Mouse (Mus musculus): Measurements from ENCODE around the gene Ankrd13d.

Ankrd13d gene

DNA sequence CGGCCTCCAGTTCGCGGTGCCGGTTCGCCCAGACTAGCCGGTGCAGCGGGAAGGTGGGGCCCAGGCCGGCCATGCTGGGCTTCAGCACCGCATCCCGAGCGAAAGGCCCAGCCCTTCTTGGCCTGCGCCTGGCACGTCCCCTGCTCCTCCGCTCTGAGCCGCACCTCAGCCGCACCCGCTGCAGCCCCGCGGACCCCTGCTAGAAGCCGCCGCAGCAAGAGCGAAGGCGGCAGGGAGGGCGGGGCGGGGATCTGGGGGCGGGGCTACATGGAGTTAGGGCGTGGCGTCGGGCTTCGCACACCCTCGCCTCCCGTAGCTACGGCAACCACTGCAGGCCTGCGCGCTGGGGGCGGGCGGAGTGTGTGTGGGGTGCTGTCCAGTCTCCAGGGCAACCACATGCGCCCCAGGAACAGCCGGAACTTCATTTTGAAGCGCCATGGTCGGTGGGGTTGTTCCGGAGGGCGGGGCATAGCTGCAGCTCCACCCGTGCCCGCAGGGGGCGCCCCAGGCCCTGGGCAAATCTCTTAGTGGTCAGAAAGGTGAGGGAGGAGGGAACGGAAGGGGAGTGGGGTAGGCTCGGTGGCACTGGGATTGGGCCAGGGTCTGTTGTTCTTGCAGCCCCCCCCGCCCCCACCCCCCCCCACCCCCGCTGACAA is at the start of gene Ankrd13d:
TSS of gene Ankrd13d (minus strand) at position 240 of the 656 bp plus-strand sequence.
- DNase-seq (ENCODE audit: low spot score): peak; percentile 79

DNA sequence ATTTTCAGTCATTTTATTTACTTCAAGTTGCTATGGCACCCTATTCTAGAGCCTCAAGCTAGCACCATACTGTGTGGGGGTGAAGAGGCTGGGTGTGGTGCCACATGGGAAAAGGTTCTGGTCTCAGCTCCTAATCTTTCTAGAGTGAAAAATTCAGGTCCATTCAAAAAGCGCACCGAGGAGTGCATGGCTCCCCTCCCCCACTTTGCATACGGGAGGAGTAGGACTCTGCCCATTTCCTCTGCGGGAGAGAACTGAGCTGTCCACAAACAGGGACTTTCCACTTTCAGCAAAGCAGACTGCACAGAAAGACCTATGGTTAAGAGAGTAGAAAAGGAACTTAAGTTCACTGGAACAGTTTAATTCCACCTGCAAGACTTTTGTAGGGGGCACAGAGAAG is 49.7 kb upstream of the Ankrd13d start:
- DNase-seq (ENCODE audit: low spot score): no peak

DNA sequence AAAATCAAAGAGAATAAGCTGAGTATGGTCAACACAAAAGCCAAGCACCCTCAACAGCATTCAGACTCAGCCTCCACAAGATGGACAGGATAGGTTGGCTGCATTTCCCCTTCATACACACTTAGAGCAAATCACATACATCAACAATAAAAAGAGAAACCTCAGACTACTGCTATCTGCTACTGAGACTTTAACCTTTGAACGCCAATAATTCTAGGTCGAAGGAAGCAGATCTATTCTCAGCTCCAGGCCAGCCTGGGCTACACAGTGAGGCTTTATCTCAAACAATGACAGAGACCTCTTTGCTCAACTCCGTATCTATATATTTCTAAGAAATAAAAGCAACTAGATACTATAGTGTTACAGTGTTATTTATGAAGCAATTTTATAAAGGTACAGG is 48.3 kb upstream of the Ankrd13d start:
- DNase-seq (ENCODE audit: low spot score): no peak

DNA sequence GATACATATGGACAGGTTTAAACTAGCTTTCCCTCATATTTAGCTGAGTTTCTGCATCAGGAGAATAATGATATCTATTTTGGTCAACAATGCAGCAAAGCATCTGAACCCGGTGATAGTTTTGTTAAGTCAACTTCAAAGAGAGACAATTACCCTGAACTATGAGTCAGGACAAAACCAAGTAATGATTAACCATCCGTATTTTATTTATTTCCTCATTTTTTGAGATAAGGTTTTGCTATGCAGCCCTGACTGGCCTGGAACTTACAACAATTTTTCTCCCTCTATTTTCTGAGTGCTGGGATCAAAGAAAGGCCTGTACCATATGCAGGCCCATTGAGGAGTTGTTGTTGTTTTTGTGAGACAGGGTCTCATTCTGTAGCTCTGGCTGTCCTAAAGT is 47.7 kb upstream of the Ankrd13d start:
- no peak for DNase-seq (ENCODE audit: low spot score)

DNA sequence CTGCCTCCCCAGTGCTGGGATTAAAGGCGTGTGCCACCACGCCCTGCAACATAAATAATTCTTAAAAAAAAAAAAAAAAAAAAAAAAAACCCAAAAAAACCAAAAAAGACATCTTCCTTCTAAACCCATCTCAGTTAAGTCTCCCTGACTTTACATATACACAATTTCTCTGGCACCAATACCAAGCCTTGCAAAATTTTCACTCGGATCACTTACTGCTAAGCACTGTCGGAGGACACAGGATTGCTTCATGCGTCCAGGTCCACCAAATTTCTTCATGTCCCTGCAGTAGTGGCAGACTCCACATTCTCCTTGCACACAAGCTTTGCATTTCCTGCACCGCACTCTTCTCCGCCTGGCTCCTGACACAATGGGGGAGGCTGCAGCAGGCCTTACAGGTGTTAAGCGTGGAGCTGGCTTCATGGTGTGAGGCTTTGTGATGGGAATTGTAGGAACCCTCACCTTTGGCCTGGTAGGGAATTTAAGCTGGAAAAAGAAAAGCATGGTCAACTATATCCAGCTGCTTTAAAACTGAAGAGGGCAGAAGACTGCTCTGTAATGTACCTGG is 45.9 kb upstream of the Ankrd13d start:
- no peak for DNase-seq (ENCODE audit: low spot score)

DNA sequence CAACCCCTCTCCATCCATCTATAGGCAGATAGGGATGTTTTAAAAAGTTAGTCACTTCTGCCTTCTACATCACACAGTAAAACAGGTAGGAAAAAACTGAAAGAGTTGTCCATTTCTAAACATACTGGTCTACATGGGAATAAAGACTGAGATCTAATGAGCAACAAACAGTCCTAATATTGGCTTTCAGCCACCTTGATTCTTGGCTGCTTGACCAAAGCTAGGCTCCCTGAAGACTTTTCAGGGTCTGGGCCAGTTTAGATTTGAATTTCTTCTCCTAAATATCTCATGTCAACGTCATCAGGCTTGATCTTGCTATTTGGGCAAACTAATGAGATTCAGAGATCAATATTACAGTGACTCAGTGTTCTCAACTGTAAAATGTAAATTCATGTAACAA is 43.9 kb upstream of the Ankrd13d start:
- DNase-seq (ENCODE audit: low spot score): no peak

DNA sequence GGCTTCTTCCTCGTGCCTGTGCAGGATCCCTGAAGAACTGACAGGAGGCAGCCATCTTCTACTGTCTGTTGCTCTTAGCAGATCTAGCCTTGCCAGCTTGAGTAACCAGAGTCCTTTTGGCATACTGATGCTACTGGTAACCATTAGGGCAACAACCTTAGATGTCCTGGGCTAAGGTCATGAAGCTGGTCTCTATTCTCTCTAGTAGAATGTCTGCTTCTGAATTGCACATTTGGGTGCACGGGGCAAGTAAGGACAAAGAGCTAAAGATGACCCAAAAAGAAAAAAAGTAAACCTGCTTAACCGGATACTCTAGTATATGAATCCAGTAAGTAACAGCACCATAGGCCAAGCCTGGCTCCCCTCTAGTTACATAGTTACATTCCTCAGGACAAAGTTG is 43.2 kb upstream of the Ankrd13d start:
- no peak for DNase-seq (ENCODE audit: low spot score)

DNA sequence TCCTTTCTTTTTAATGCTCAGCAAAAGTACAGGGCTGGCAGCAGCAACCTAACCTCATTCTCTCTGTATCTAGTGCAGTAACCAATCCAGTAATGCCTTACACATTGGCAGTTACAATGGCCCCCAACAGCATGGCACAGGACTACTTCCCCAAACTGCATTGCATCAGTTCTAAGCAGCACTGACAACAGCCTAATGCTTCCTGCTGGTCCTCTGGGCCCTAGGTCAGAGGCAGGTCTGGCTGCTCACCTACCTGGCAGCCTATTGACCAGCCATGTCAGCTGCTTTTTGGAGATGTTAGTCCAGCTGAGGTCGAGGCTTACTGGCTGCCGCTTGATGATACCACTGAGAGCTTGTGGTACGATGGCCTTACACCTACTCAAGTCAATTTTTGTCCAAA is 39.2 kb upstream of the Ankrd13d start:
- no peak for DNase-seq (ENCODE audit: low spot score)

DNA sequence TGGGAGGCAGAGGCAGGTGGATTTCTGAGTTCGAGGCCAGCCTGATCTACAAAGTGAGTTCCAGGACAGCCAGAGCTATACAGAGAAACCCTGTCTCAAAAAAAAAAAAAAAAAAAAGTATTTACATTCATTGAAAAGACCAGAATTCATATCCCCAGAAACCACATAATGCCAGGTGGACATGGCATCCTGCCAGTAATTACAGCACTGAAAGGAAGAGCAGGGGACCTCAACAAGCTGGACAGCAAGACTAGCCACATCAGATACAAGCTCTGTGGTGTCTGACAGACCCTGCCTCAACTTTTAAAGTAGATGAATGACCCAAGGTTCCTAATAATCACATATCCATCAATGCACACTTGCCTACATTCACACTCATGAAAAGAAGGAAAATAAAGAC is 38.7 kb upstream of the Ankrd13d start:
- DNase-seq (ENCODE audit: low spot score): no peak

DNA sequence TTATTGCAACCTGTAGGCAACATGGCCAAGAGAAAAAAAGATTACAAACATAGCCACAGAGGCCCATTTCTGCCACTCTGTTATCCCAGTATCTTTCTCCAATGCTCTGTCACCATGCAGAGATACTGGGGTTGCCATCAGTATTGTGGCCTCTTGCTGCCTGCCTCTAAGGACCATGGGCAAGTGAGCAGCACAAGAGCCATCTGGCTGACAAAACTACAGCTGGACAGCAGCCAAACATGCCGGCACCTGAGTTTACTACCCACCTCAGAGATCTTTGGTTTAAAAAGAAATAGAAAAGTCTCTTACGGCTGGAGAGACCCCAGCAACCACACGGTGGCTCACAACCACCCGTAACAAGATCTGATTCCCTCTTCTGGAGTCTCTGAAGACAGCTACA is 36.3 kb upstream of the Ankrd13d start:
- no peak for DNase-seq (ENCODE audit: low spot score)

DNA sequence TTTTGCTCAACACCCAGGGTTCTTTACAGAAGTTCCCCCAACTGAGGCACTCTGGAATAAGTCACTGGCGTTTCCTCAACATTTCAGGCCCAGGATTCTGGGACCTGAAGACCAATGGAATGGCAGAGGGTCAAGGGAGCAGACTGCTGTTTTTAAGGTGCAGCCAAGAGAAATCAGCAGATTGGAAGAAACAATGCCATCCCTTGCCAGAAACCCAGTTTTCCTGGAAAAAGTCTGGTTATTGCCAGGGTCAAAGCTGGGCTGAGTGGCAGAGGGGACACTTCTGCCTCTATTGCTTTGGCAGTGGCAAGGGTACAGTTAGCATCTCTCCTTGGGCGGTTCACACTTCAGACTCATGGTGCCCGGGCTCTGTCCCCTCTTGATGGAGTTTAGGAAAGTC is 34.2 kb upstream of the Ankrd13d start:
- DNase-seq (ENCODE audit: low spot score): no peak

DNA sequence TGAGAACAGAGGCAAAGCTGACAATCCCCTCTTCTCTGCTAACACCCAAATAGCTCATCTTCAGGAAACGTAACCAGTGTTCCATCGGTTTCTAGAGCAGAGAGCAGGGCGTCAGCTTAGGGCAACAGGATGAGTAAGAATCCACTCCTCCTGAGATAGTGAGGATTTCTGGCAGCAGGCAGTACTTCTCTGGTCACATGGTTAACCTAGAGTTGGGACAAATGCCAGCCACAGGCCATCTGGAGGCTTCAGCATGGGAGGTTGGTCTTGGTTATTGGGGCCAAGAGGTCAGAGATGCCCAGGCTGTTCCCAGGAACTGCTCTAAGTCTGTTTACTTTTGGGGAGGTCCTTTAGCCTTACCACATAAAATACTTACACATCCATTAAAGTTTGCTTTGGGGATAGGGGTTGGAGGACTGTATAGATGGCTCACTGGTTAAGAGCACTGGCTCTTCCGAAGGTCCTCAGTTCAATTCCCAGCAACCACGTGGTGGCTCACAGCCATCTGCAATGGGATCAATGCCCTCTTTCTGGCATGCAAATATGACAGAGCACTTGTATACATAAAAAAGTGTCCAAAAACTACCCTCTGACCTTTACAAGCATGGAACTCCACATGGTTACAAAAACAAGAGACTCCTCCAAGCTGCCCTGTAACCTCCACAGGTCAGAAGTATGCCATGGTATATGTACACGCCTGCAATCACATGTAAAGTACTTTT is 32.4 kb upstream of the Ankrd13d start:
- no peak for DNase-seq (ENCODE audit: low spot score)

DNA sequence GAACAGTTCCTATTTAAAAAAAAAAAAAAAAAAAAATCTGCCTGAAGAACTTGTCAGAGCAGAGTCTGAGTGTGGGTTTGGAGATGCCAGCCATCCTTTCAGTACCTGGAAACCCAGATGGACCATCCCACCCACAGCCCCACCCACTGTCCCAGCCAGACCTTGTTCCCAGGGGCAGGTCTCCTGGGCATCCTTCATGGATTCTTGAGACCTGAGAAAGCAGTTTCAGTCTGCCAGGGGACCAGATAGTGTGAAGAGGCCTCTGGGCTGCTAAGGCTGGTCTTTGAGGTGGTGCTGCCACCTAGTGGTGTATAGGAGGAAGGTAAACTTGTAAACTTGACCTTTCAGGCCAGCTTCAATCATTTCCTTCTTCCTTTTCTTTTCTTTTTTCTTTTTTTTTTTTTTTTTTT is 26.8 kb upstream of the Ankrd13d start:
- DNase-seq (ENCODE audit: low spot score): peak; percentile 46

DNA sequence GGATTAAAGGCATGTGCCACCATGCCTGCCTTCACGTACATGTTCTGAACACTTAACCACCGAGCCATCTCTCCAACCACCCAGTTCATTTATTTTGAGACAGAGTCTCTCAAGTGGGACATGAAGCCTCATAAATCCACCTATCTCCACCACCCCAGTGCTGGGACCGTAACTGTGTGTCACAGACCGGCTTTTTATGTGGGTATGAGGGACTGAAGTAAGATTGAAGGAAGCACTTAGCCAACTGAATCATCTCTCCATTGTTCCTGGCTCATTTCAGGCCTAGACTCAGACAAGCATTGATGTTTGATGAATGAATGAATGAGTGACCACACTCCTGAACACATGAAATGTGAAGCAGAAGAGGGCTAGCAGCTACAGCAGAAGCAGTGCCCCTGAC is 26.4 kb upstream of the Ankrd13d start:
- DNase-seq (ENCODE audit: low spot score): no peak

DNA sequence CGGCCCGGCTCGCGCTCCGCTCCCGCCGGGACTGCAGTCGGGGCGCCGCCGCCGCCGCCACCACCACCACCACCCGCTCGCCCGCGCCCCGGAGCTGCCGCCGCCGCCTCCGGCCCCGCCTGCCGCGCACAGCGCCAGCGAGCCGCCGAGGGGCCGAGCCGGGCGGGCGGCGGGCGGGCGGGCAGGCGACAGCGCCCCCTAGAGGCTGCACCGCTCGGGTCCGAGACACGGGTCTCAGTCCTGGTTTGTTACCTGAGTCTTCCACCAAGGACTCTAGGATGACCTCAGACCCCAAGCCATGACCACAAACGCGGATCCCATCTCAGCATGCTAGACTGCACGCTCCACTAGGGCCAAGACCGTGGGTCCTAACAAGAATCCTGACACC is 23.2 kb upstream of the Ankrd13d start, which contains the start of gene Grk2:
TSS of gene Grk2 (minus strand) at position 33 of the 388 bp plus-strand sequence.
- DNase-seq (ENCODE audit: low spot score): peak; percentile 78

DNA sequence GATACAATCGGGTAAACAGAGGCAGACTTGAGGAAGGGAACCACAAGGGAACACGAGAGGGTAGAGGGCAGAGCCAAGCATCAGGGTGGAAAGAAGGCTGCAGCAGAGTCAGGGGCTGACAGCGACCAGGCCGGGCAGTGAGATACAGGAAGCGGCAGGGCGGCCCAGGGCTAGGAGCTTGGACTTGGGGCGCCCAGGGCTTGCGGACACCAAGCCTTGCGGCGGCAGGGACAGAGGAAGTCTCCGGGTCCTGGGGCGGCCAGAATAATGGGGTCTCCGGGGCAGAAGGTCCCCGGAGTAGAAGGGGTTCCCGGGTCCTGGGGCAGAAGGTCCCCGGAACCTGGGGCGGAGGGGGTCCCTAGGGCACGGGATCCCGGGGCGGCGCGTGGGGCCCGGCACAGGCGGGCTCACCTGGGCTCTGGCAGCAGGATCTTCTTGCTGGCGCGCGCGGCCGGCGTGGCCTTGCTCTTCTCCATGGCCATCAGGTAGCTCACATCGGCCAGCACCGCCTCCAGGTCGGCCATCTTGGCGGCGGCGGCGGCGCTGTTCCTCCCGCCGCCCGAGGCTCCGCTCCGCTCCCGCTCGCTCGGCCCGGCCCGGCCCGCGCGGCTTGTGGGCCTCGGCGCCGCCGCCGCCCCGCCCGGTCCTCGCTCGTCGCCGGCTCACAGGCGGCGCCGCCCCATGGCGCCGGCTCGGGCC is 22.7 kb upstream of the Ankrd13d start:
- DNase-seq (ENCODE audit: low spot score): peak; percentile 45

DNA sequence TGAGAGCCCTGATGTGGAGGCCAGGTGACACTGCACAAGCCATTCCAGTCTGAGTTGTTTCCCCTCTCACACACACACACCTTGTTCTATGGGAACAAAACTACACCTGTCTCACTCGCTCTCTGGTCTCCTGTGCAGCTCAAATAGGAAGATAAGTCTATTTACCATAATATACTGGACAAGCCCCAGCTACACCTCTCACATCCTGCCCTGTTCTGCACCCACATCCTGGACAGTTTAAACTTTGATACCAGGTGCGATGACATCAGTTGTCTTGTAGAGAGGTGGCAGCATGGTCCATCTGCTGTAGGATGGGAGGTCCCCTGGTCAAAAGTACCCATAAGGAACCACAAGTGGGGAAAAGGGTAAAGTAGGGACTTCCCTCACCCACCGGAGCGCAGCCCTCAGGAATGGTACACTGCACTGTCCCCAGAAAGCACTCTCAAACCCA is 22.0 kb upstream of the Ankrd13d start:
- no peak for DNase-seq (ENCODE audit: low spot score)

DNA sequence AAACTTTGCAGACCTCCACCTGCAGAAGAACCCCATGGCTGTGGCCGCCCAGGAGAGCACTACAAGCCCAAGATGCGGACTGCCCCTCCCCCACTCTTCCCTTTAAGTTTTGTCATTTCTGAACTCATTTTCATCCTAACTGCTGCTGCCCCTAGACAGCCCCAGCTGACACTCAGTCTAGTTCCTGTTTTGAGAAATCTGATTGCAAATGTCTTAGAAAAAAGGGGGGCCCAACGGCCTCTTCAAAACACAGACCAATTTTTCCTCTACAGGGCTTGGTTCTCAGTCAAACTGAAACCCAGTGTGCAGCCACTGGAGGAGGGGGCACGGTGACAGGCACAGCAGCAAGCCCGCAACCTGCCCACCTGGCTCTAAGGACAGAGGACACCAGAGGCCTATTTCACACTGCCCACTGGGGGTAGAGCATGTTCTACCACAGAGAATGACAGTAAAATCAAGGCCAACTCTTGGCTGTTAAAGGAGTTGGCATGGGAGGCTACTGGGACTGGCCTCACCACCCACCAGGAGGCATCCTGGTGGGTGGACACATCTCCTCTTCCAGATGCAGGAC is 21.4 kb upstream of the Ankrd13d start:
- no peak for DNase-seq (ENCODE audit: low spot score)

DNA sequence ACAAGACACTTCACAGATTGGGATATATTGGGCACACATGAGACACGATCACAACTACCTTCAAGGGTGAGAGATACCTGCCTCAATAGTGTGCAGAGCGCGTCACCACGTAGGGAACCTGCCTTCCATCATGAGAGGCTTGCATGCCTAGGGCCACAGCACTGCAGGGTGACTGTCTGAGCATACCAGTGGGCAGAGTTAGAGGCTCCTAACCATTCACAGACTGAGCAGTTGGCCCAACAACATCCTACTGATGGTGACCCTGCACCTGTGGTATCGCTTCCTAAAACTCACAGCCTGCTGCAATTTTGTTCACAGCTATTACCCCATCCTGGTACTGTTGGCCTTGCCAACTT is 20.7 kb upstream of the Ankrd13d start:
- DNase-seq (ENCODE audit: low spot score): no peak

DNA sequence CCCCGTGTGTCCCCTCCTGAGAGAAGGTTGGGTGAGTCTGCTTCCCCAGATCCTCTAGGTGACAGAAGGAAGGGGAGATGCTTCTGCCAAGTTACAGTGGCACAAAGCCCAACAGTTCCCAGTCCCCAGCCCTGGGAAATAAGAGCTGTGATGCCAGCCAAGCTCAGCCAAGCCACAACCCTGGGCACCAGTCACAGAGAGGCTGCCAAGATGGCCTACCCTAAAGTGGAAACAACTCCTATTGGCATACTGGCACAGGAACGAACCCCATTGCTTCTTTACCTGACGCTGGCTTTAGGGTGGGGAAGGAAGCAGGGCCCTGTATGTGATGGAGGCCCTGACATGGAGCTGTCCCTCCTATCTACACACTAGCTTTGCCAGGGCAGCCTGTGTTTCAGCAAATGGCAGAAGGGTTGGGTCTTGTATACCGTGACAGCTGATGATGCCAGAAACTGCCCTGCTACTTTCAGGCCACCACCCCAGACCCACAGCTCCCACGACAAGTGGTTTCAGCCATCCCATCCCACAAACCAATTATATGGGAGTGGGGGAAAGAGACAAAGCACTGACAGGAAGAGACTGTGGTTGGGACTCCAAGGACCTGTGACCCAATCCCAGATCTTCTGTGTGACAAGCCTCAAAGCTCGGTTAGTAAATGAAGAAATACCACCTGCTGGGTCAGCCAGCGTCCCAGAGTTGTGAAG is 20.2 kb upstream of the Ankrd13d start:
- no peak for DNase-seq (ENCODE audit: low spot score)

DNA sequence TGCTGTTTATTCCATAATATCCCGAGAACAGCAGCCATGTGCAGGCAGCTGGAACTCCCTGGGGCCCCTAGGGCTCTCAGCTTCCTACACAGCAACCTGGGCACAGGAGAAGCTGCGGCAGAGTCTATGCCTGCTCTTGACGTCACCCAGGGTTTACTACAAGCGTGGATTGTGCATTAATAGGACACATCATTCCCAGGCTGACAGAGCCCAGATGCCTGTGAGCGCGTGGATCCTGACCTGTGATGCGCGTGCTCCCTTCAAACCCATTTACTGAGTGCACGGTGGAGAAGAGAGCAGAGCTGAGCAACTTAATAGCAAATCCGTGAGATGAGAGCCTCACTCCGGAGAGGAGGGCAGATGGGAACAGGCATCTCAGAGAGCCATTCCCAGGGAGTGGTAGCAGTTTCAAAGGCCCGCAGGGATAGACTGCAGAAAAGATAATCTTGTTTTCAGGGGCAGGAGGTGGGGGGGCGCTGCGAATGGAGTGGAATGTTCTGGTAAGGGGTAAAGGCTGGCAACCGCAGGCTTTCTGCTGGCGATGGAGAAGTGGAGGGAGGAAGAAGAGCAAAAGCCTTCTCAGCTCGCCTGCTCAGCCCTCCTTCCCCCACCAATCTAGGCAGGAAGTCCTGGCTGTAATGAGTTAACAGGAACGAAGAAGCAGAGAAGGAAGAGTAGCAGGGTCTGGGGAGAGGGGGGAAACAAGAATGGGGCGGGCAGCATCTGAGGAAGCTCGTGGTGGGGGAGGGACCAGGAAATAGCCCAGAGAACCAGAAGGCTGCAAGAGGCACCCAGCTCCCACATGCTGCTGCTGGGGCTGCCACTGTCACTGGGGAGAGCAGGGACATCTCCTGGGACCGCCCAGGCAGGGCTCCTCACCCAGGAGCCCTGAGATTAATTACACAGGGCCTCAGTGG is 19.1 kb upstream of the Ankrd13d start:
- DNase-seq (ENCODE audit: low spot score): no peak
